Mouse (Mus musculus) olfactory bulb, adult 2 months (tissue): ENCODE data around the gene Slx1b. TPM values are rescaled to one million over a fixed set of nuclear protein-coding genes. Genes with fewer than 3 reads are reported as not detected.
"Not testable (repeated sequence)": the region's sequence is repeated elsewhere in the genome, so short reads cannot be mapped to it uniquely, and the experiment has no call there.

Source experiments
- H3K27ac ChIP-seq: fragments of 200-500 bp; 2 replicates; pipeline ENCODE4 v1.5.1; 2012; ENCODE audit warnings: low read depth, low read length; ENCODE audit not compliant: insufficient read depth
- H3K4me1 ChIP-seq: fragments of 200-500 bp; 2 replicates; pipeline ENCODE4 v1.6.1; 2012; ENCODE audit warnings: low read length; ENCODE audit not compliant: control insufficient read depth, insufficient read depth
- H3K4me3 ChIP-seq: fragments of 200-500 bp; 2 replicates; pipeline ENCODE4 v1.5.1; 2012; ENCODE audit warnings: mild to moderate bottlenecking, low read depth, low read length, moderate library complexity; ENCODE audit not compliant: insufficient read depth
- CTCF ChIP-seq: fragments of 200-500 bp; IDR thresholded peaks from 2 replicates; pipeline ENCODE4 v1.5.1; 2012; ENCODE audit warnings: low read depth, mild to moderate bottlenecking, low read length, moderate library complexity; ENCODE audit not compliant: insufficient read depth
- POLR2A ChIP-seq: fragments of 200-500 bp; IDR thresholded peaks from 2 replicates; pipeline ENCODE4 v1.6.1; 2012; ENCODE audit warnings: mild to moderate bottlenecking, low read depth, low read length, moderate library complexity; ENCODE audit not compliant: insufficient read depth
- WGBS: fragments of 180-500 bp; shearing (Covaris S2); methylation state at CpG from one replicate; pipeline ENCODE4 v1.1.7; 2018; 5-methylcytosine and 5-hydroxymethylcytosine counted together
- polyA plus RNA-seq: library from polyadenylated mRNA; stranded (reverse); fragments of >200 nt; gene quantifications from 2 replicates; pipeline ENCODE4 v1.2.4, GENCODE M21; 2012; ENCODE audit warnings: low replicate concordance; ENCODE audit not compliant: missing spikeins, insufficient read depth, insufficient read length

Slx1b gene
- polyA plus RNA-seq, result not detected in 2 replicates

- WGBS, result 1% methylated on average over 40 of the region's 40 CpGs
- Histone ChIP-seq H3K4me3 (peak within 1 kb of the TSS; percentile 75), H3K4me1 (peaks cover 15% of the 10 kb centered on the region), H3K27ac (peak within 1 kb of the TSS; percentile 92)
- TF ChIP-seq CTCF, result peak; percentile 81
- peak; percentile 50; the same call in 1 of the 2 replicates for TF ChIP-seq POLR2A
Observed at GRCm38 (mm10) chr7:126695631-126696207, at the start of gene Slx1b. Slx1b (minus strand) TSS chr7:126695784.

- TF ChIP-seq CTCF, result no peak
- TF ChIP-seq POLR2A, result no peak
- Histone ChIP-seq H3K27ac (no peak overlapping the region), H3K4me3 (no peak overlapping the region), H3K4me1 (peaks cover 5% of the 10 kb centered on the region; the same call in 1 of the 2 replicates)
- WGBS, result 94% methylated on average over 13 of the region's 13 CpGs
Observed at GRCm38 (mm10) chr7:126741964-126742482, 46.4 kb upstream of the Slx1b start.

GRCm38 (mm10) chr7:126741452-126741851 lies 45.9 kb upstream of the Slx1b start:
- Histone ChIP-seq H3K4me3 (no peak overlapping the region), H3K27ac (no peak overlapping the region), H3K4me1 (peaks cover 5% of the 10 kb centered on the region; the same call in 1 of the 2 replicates)
- WGBS, result 88% methylated on average over 5 of the region's 5 CpGs
- TF ChIP-seq POLR2A (no peak), CTCF (no peak)

GRCm38 (mm10) chr7:126740977-126741376 lies 45.4 kb upstream of the Slx1b start:
- H3K4me3 ChIP-seq, result no peak overlapping the region
- TF ChIP-seq POLR2A (no peak), CTCF (no peak)
- peaks cover 4% of the 10 kb centered on the region; the same call in 1 of the 2 replicates for H3K4me1 ChIP-seq
- H3K27ac ChIP-seq, result no peak overlapping the region
- WGBS, result 68% methylated on average over 5 of the region's 5 CpGs

- Histone ChIP-seq H3K4me1 (peaks cover 3% of the 10 kb centered on the region; the same call in 1 of the 2 replicates), H3K27ac (no peak overlapping the region), H3K4me3 (no peak overlapping the region)
- TF ChIP-seq CTCF, result no peak
- TF ChIP-seq POLR2A, result no peak
- 59% methylated on average over 13 of the region's 13 CpGs for WGBS
Observed at GRCm38 (mm10) chr7:126740132-126740735, 44.6 kb upstream of the Slx1b start.

- Histone ChIP-seq H3K4me3 (no peak overlapping the region), H3K4me1 (peaks cover 3% of the 10 kb centered on the region; the same call in 1 of the 2 replicates), H3K27ac (no peak overlapping the region)
- WGBS, result 82% methylated on average over 17 of the region's 17 CpGs
- TF ChIP-seq POLR2A, result no peak
- no peak for TF ChIP-seq CTCF
Observed at GRCm38 (mm10) chr7:126739551-126739950, 44.0 kb upstream of the Slx1b start.

- no peak overlapping the region for H3K27ac ChIP-seq
- WGBS, result 81% methylated on average over 8 of the region's 8 CpGs
- H3K4me1 ChIP-seq, result peaks cover 3% of the 10 kb centered on the region; the same call in 1 of the 2 replicates
- H3K4me3 ChIP-seq, result no peak overlapping the region
- TF ChIP-seq POLR2A (no peak), CTCF (no peak)
Observed at GRCm38 (mm10) chr7:126736122-126736521, 40.5 kb upstream of the Slx1b start.

- not testable (repeated sequence) for H3K4me1 ChIP-seq, H3K27ac ChIP-seq, H3K4me3 ChIP-seq
- 89% methylated on average over 4 of the region's 4 CpGs for WGBS
Observed at GRCm38 (mm10) chr7:126730256-126730789, 34.7 kb upstream of the Slx1b start.

- no peak overlapping the region for H3K4me3 ChIP-seq
- H3K27ac ChIP-seq, result no peak overlapping the region
- TF ChIP-seq CTCF (no peak), POLR2A (no peak)
- WGBS, result 85% methylated on average over 5 of the region's 5 CpGs
- no peaks in the 10 kb centered on the region for H3K4me1 ChIP-seq
Observed at GRCm38 (mm10) chr7:126725667-126726066, 30.1 kb upstream of the Slx1b start.
